Mouse (Mus musculus) erythroblast, embryonic 14.5 days (primary cell): ENCODE data around the gene Slc6a19. TPM values are rescaled to one million over a fixed set of nuclear protein-coding genes. Genes with fewer than 3 reads are reported as not detected.
"Not testable (repeated sequence)": the region's sequence is repeated elsewhere in the genome, so short reads cannot be mapped to it uniquely, and the experiment has no call there.

Experiments
- H3K27me3 ChIP-seq: 2 replicates; pipeline ENCODE4 v1.6.1; 2012; ENCODE audit warnings: inconsistent platforms; ENCODE audit not compliant: control insufficient read depth
- H3K36me3 ChIP-seq: 2 replicates; pipeline ENCODE4 v1.6.1; 2012; ENCODE audit warnings: mild to moderate bottlenecking, inconsistent platforms; ENCODE audit not compliant: control insufficient read depth
- H3K4me1 ChIP-seq: 2 replicates; pipeline ENCODE4 v1.6.1; 2012; ENCODE audit warnings: inconsistent platforms; ENCODE audit not compliant: control insufficient read depth
- H3K4me3 ChIP-seq: replicated peaks from 2 replicates; pipeline ENCODE3; 2012; ENCODE audit warnings: moderate library complexity, mild to moderate bottlenecking, inconsistent platforms
- H3K9me3 ChIP-seq: 2 replicates; pipeline ENCODE4 v1.6.1; 2012; ENCODE audit warnings: low read length, inconsistent platforms, mixed read lengths; ENCODE audit not compliant: control insufficient read depth
- GATA1 ChIP-seq: IDR thresholded peaks from 2 replicates; pipeline ENCODE4 v1.6.1; 2012; ENCODE audit warnings: low read length, inconsistent platforms, mixed read lengths
- TAL1 ChIP-seq: IDR thresholded peaks from 3 replicates; pipeline ENCODE4 v1.6.1; 2012; ENCODE audit warnings: low read length, inconsistent platforms, mixed read lengths
- polyA plus RNA-seq: library from polyadenylated mRNA; stranded (reverse); fragments of >175 nt; gene quantifications from 2 replicates; pipeline ENCODE4 v1.2.3, GENCODE M21; 2012

Slc6a19 gene
- polyA plus RNA-seq, 1 experiment: not detected

- no peaks in the 10 kb centered on the region for H3K4me1 ChIP-seq
- H3K4me3 ChIP-seq: no peak overlapping the region
- no peaks in the 10 kb centered on the region for H3K9me3 ChIP-seq
- no peaks in the 10 kb centered on the region for H3K27me3 ChIP-seq
- H3K36me3 ChIP-seq: no peaks in the 10 kb centered on the region
- TF ChIP-seq TAL1 (no peak), GATA1 (no peak)
Measured at GRCm38 (mm10) chr13:73720241-73720640, 15.6 kb upstream of the Slc6a19 start.

DNA sequence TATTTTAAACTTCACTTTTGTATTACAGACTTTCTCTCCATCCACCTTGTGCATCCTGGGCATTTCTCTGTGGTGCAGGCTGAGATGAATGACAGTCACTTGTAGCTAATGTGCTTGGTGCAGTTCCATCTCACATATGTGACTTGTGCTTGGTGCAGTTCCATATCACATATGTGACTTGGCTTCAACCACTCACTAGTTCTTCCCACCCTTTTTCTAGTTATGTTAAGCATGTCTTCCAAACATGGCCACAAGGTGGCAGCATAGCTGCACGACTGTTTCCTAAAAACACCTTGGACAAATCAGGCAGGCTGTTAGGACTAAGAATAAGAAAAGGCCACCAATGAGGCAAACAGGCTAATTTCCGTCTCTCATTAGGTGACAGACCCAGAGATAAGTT lies 13.6 kb upstream of the Slc6a19 start:
- Histone ChIP-seq H3K27me3 (no peaks in the 10 kb centered on the region), H3K36me3 (no peaks in the 10 kb centered on the region), H3K4me3 (no peak overlapping the region), H3K9me3 (no peaks in the 10 kb centered on the region), H3K4me1 (no peaks in the 10 kb centered on the region)
- TF ChIP-seq GATA1 (no peak), TAL1 (no peak)

DNA sequence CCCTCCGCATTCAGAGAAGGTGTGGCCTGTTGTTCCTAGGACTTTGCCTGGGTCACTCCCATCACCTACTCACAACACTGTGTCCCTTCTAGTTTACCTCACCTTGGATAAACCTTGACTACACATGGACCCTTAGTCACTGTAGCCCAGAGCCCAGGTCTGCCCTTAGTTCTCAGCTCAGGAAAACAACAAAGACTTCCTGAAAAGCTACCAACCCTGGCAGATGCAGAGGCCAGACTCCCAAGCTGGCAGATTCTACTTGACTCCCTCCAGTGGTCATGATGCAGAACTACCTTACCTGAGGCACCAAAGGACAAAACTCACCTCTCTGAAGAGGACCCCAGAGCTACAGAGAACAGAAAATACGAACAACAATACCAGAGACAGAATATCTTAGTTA lies 9.4 kb upstream of the Slc6a19 start:
- H3K4me3 ChIP-seq: no peak overlapping the region
- H3K36me3 ChIP-seq: no peaks in the 10 kb centered on the region
- TF ChIP-seq TAL1: no peak
- no peak for TF ChIP-seq GATA1
- no peaks in the 10 kb centered on the region for H3K9me3 ChIP-seq
- H3K27me3 ChIP-seq: no peaks in the 10 kb centered on the region
- no peaks in the 10 kb centered on the region for H3K4me1 ChIP-seq

- H3K36me3 ChIP-seq: no peaks in the 10 kb centered on the region
- no peaks in the 10 kb centered on the region for H3K4me1 ChIP-seq
- H3K4me3 ChIP-seq: no peak overlapping the region
- TF ChIP-seq TAL1 (no peak), GATA1 (no peak)
- H3K27me3 ChIP-seq: no peaks in the 10 kb centered on the region
- H3K9me3 ChIP-seq: no peaks in the 10 kb centered on the region
Measured at GRCm38 (mm10) chr13:73713204-73713603, 8.5 kb upstream of the Slc6a19 start.

- no peak overlapping the region for H3K4me3 ChIP-seq
- no peaks in the 10 kb centered on the region for H3K9me3 ChIP-seq
- no peaks in the 10 kb centered on the region for H3K36me3 ChIP-seq
- TF ChIP-seq TAL1: no peak
- TF ChIP-seq GATA1: no peak
- H3K4me1 ChIP-seq: no peaks in the 10 kb centered on the region
- no peaks in the 10 kb centered on the region for H3K27me3 ChIP-seq
Measured at GRCm38 (mm10) chr13:73712228-73712627, 7.6 kb upstream of the Slc6a19 start.

DNA sequence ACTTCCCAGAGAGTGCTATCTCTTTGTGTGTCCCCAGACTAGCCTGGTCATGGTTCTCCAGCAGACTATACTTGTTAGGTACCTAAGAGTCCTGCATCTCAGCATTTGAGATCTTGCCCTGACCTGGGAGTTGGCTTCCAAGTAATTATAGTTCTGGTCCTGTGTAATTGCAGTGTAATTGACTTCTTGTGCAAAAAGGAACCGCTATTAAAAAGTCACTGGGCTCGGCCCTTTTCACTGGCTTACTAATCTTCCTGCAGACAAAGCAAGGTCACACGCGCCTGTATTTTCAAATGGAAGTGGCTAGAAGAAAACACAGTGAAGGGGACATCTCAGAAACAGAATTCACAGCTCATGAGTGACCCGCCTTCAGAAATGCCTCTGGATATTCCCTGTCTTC lies 7.1 kb upstream of the Slc6a19 start:
- Histone ChIP-seq H3K4me1 (no peaks in the 10 kb centered on the region), H3K36me3 (no peaks in the 10 kb centered on the region), H3K4me3 (no peak overlapping the region), H3K27me3 (no peaks in the 10 kb centered on the region), H3K9me3 (no peaks in the 10 kb centered on the region)
- TF ChIP-seq GATA1 (no peak), TAL1 (no peak)

DNA sequence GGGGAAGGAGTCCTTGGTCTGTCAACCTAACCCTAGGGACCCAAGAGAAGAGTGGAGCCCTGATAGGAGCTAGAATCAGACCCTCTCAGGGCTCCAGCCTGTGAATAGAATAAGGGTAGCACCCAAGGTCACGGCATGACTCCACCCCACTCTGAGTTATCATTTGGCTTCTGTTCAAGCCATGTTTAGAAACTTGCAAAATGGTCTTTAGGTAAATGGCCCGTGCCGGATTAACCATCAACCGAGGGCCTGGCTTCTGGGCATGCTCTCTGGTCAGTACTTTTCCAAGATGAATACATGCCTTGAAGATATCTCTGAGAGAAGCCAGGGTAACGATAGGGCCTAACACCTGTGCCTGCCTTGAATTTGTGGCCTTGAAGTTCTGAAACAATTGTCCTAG lies 6.6 kb upstream of the Slc6a19 start:
- H3K4me1 ChIP-seq: no peaks in the 10 kb centered on the region
- TF ChIP-seq GATA1: no peak
- no peak for TF ChIP-seq TAL1
- no peaks in the 10 kb centered on the region for H3K36me3 ChIP-seq
- H3K27me3 ChIP-seq: no peaks in the 10 kb centered on the region
- no peaks in the 10 kb centered on the region for H3K9me3 ChIP-seq
- no peak overlapping the region for H3K4me3 ChIP-seq

GRCm38 (mm10) chr13:73709491-73709890 lies 4.8 kb upstream of the Slc6a19 start:
- no peaks in the 10 kb centered on the region for H3K36me3 ChIP-seq
- H3K27me3 ChIP-seq: no peaks in the 10 kb centered on the region
- TF ChIP-seq TAL1: no peak
- no peak for TF ChIP-seq GATA1
- H3K4me3 ChIP-seq: no peak overlapping the region
- H3K4me1 ChIP-seq: no peaks in the 10 kb centered on the region
- no peaks in the 10 kb centered on the region for H3K9me3 ChIP-seq

DNA sequence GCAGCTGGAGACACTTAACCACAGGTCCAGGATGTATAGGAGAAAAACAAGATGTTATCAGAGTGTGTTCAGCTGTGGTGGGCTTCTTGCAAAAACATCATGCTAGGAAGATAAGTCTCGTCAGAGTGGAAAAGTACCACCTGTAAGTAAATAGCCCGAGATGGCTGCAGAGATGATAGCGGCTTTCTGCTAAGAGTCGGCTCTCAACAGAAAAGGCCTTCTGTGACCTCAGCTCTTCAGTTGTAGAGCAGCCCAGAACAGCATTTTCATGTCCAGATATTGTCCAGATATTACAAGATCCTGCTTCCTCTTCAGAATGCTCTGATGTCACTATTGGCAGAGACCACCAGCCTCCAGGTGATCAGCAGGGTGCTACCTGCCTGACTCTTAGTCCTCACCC lies 1.2 kb downstream of the Slc6a19 start:
- H3K36me3 ChIP-seq, H3K4me3 ChIP-seq, H3K27me3 ChIP-seq, H3K4me1 ChIP-seq, H3K9me3 ChIP-seq: not testable (repeated sequence)

- H3K36me3 ChIP-seq: no peaks in the 10 kb centered on the region
- H3K4me3 ChIP-seq: no peak overlapping the region
- H3K27me3 ChIP-seq: no peaks in the 10 kb centered on the region
- TF ChIP-seq GATA1: no peak
- no peak for TF ChIP-seq TAL1
- H3K9me3 ChIP-seq: no peaks in the 10 kb centered on the region
- H3K4me1 ChIP-seq: no peaks in the 10 kb centered on the region
Measured at GRCm38 (mm10) chr13:73702776-73703175, 1.9 kb downstream of the Slc6a19 start.
